Mouse (Mus musculus) limb, embryonic 11.5 days (tissue): Measurements from ENCODE around the gene Nom1. TPM values are rescaled to one million over a fixed set of nuclear protein-coding genes. Genes with fewer than 3 reads are reported as not detected.
A peak's percentile ranks its signal among the peaks of the same experiment; 100 is the strongest.

Source experiments
- ATAC-seq: fragments of 200-750 bp; cut with Nextera tagmentation; 2 replicates; pipeline ENCODE4 v1.8.0; 2017; ENCODE audit warnings: low read depth; ENCODE audit not compliant: insufficient number of reproducible peaks, low FRiP score, low TSS enrichment
- DNase-seq: peaks from one replicate; pipeline ENCODE4 v3.0.0-alpha.2; 2015; ENCODE audit warnings: low spot score
- H3K27ac ChIP-seq: fragments of 300-500 bp; sonication (generic); replicated peaks from 2 replicates; pipeline ENCODE4 v1.5.1; 2014; ENCODE audit warnings: low read depth, mild to moderate bottlenecking, low read length
- H3K27me3 ChIP-seq: fragments of 300-500 bp; sonication (generic); 2 replicates; pipeline ENCODE4 v1.6.1; 2014; ENCODE audit warnings: mild to moderate bottlenecking, low read length, mixed read lengths; ENCODE audit not compliant: control insufficient read depth, insufficient read depth
- H3K36me3 ChIP-seq: fragments of 300-500 bp; sonication (generic); 2 replicates; pipeline ENCODE4 v1.6.1; 2014; ENCODE audit warnings: mild to moderate bottlenecking, low read length, moderate library complexity, mixed read lengths; ENCODE audit not compliant: control insufficient read depth, insufficient read depth
- H3K4me1 ChIP-seq: fragments of 300-500 bp; sonication (generic); 2 replicates; pipeline ENCODE4 v1.6.1; 2014; ENCODE audit warnings: low read length, mixed read lengths; ENCODE audit not compliant: control insufficient read depth, insufficient read depth
- H3K4me2 ChIP-seq: fragments of 300-500 bp; sonication (generic); 2 replicates; pipeline ENCODE4 v1.6.1; 2014; ENCODE audit warnings: low read depth, mild to moderate bottlenecking, moderate library complexity; ENCODE audit not compliant: severe bottlenecking
- H3K4me3 ChIP-seq: fragments of 300-500 bp; sonication (generic); 2 replicates; pipeline ENCODE4 v1.5.1; 2014; ENCODE audit warnings: low read depth, low read length
- H3K9ac ChIP-seq: fragments of 300-500 bp; sonication (generic); 2 replicates; pipeline ENCODE4 v1.6.1; 2014; ENCODE audit warnings: mild to moderate bottlenecking, low read length
- H3K9me3 ChIP-seq: fragments of 300-500 bp; sonication (generic); 2 replicates; pipeline ENCODE4 v1.6.1; 2016; ENCODE audit warnings: low read length; ENCODE audit not compliant: control insufficient read depth
- WGBS: fragments of 180-500 bp; shearing (Covaris S2); extraction: QIAGEN DNeasy Blood & Tissue Kit; methylation state at CpG from one replicate; pipeline ENCODE4 v1.1.7; 2014; 5-methylcytosine and 5-hydroxymethylcytosine counted together
- polyA plus RNA-seq: library from polyadenylated mRNA; unstranded; fragments of >200 nt; fragmentation: Nextera tagmentation; extraction: Ambion mirVana; gene quantifications from 2 replicates; pipeline ENCODE4 v1.2.1, GENCODE M21; 2014

Gene Nom1
- polyA plus RNA-seq, 1 experiment from 2014 or later, result 24.4 TPM

DNA sequence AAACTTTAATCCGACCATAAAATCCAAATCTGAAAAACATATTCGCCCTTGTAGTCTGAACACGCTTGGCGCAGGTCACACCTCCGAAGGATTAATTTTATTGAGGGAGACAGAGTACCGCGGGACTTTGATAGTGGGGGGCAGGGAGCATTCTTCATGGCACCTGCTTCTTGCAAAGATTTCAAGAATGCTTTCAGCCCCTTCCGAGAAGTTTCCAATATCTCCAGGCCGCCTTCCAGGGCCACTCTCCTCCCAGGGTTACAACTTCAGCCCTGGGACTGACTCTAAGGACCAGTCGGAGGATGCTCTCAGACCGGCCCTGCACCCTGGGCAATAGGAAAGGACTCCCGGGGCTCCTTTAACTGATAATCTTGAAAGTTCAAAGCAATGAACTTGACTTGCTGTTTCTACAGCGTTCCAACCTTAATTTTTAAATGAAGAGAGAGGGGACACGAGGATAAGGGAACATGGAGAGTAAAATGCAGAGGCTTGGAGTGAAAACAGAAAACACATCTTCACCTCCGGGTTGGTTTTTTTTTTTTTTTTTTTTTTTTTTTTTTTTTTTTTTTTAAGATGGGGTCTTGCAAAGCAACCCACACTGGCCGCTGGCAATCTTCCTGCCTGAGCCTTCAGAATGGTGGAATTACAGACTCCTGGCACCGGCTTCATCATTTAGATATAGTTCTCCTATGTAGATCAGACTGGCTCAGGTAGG, 34.0 kb downstream of the Nom1 start:
- Histone ChIP-seq H3K9ac (no peak overlapping the region), H3K27me3 (peaks cover 67% of the 10 kb centered on the region), H3K9me3 (peaks cover 3% of the 10 kb centered on the region; the same call in 1 of the 2 replicates), H3K4me2 (peak overlapping the region; percentile 66), H3K4me3 (peak overlapping the region; percentile 24; the same call in 1 of the 2 replicates), H3K36me3 (no peaks in the 10 kb centered on the region), H3K27ac (no peak overlapping the region), H3K4me1 (peaks cover 25% of the 10 kb centered on the region)
- ATAC-seq (no peak), DNase-seq (peak; percentile 64)
- 1% methylated on average over 17 of the region's 17 CpGs for WGBS

DNA sequence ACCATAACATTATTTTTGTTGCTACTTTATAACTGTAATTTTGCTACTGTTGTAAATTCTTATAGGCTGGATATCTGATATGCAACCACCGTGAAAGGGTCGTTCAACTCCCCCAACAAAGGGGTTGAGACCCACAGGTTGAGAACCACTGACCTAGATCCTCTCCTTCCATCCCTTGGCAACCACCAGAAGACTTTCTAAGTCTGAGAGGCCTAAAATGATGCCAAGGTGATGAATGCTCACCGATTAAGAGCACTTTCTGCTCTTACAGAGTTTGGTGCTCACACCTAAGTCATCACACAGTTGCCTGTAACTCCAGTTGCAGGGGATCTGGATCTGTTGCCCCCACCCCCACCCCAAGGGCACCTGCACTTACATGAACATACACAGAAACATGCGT, 35.0 kb downstream of the Nom1 start:
- H3K4me2 ChIP-seq, result no peak overlapping the region
- H3K27me3 ChIP-seq, result peaks cover 77% of the 10 kb centered on the region
- ATAC-seq (no peak), DNase-seq (peak; percentile 31)
- H3K36me3 ChIP-seq, result no peaks in the 10 kb centered on the region
- H3K27ac ChIP-seq, result no peak overlapping the region
- H3K4me3 ChIP-seq, result no peak overlapping the region
- H3K9me3 ChIP-seq, result peaks cover 3% of the 10 kb centered on the region; the same call in 1 of the 2 replicates
- peaks cover 25% of the 10 kb centered on the region for H3K4me1 ChIP-seq
- no peak overlapping the region for H3K9ac ChIP-seq
- WGBS, result 3% methylated on average over 4 of the region's 4 CpGs

DNA sequence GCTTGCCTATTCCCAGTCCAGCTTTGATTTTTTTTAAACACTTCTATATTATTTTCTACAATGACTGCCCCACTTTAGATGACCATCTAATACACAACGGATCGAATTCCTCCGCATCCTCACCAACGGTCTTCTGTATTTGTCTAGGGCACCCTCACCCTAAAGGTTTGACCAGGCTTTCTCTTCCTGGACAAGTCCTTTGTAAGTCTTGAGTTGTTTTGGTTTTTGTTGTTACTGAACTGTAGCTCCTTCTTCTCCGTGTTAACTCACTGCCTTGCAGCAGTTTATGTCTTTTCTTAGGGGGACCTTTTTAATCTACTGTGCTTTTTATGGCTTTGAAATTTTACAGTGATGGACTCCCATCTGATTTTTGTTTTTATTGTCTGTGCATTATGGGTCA, 35.8 kb downstream of the Nom1 start:
- no peak for DNase-seq
- Histone ChIP-seq H3K4me1 (peaks cover 25% of the 10 kb centered on the region), H3K36me3 (no peaks in the 10 kb centered on the region), H3K4me3 (no peak overlapping the region), H3K9me3 (peaks cover 3% of the 10 kb centered on the region; the same call in 1 of the 2 replicates), H3K4me2 (no peak overlapping the region), H3K27me3 (peaks cover 84% of the 10 kb centered on the region), H3K9ac (no peak overlapping the region), H3K27ac (no peak overlapping the region)
- ATAC-seq, result no peak
- 14% methylated on average over 5 of the region's 5 CpGs for WGBS

DNA sequence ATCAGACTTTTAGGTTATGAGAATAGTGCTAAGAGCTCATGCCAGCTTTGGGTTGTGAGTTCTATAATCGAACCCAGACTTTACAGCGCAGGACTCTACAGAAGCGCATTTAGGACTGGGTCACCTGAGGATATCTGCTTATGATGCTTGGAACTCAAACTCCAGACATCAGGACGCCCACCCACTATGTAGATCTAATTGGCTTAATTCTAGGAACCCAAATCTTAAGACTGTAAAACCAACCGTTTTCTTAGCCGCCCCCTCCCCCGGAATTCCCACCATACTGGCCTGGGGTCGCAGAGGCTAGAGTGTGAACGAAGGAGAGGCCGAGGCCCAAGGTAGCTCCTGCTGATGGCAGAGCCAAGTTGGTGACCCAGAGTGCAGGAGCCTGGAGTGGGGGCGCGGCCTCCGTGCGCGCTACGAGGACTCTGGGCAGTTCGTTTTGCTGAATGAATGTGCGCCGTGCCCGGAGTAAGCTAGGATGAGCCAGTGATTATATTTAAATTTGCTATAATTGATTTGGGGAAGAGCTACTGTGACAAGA, 36.5 kb downstream of the Nom1 start:
- H3K9me3 ChIP-seq, result peaks cover 3% of the 10 kb centered on the region; the same call in 1 of the 2 replicates
- peaks cover 25% of the 10 kb centered on the region for H3K4me1 ChIP-seq
- no peak overlapping the region for H3K9ac ChIP-seq
- ATAC-seq, result no peak
- no peak overlapping the region for H3K4me3 ChIP-seq
- H3K4me2 ChIP-seq, result no peak overlapping the region
- H3K36me3 ChIP-seq, result no peaks in the 10 kb centered on the region
- peak; percentile 52 for DNase-seq
- no peak overlapping the region for H3K27ac ChIP-seq
- peaks cover 91% of the 10 kb centered on the region for H3K27me3 ChIP-seq
- under 1% methylated on average over 20 of the region's 20 CpGs for WGBS

DNA sequence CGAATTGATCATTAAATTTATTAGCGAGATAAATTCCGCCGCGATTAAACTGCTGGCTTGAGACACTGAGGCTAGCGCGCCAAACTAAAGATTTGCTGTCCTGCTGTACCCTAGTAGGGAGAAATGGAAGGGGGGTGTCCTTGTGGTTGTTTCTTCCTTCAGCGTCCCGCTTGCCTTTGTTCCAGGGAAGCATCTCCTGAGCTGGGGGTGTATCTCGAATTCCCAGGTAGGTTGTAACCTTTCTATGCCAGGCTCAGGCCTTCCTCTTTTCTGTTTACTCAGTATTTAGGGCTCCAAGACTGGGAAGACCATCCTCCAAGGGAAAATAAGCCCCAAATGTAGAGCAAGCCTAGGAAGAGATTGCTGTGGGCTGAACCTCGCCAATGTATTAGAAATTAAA, 36.9 kb downstream of the Nom1 start:
- Histone ChIP-seq H3K9ac (no peak overlapping the region), H3K27me3 (peaks cover 92% of the 10 kb centered on the region), H3K4me3 (no peak overlapping the region), H3K27ac (no peak overlapping the region), H3K4me1 (peaks cover 25% of the 10 kb centered on the region), H3K4me2 (no peak overlapping the region), H3K36me3 (no peaks in the 10 kb centered on the region), H3K9me3 (peaks cover 3% of the 10 kb centered on the region; the same call in 1 of the 2 replicates)
- DNase-seq, result peak; percentile 36
- WGBS, result 2% methylated on average over 11 of the region's 11 CpGs
- no peak for ATAC-seq

DNA sequence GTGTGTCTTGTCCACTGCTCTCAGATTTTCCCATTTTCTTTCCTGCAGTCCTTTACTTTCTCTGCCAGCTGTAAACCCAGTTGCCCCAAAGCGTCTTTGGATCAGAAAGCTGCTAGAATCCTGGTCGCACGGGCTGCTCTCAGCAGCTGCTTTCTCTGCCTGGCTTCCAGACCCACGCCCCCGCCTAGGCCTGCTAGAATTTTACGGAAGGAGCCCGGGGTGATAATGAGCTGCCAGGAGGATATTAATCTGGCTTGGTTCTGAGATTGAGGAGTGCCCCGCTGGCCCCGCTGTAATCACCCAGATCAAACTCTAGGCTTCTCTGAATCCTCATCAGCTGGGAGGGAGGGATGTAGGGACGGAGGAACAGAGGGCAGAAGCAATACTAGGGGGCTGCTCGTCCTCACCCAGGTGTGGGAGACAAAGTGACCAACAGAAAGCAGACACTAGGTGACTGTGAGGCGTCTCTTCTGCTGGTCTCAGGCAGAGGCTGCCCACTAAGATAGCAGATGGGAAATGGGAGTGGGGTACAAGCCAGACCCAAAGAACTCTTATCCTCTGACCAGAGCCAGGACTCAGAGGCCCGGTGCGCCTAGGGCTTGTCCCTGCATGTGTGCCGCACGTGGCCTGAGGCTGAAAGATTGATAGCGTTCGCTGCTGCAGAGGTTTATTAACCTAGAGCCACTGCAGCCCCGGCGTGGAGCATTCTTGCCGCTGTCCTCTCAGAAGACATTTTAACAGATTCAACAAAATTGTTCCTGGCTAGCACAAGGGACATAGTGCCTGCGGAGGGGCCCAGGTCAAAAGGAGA, 37.6 kb downstream of the Nom1 start:
- WGBS, result under 1% methylated on average over 22 of the region's 22 CpGs
- H3K27me3 ChIP-seq, result peaks cover 92% of the 10 kb centered on the region
- peak; percentile 76 for DNase-seq

DNA sequence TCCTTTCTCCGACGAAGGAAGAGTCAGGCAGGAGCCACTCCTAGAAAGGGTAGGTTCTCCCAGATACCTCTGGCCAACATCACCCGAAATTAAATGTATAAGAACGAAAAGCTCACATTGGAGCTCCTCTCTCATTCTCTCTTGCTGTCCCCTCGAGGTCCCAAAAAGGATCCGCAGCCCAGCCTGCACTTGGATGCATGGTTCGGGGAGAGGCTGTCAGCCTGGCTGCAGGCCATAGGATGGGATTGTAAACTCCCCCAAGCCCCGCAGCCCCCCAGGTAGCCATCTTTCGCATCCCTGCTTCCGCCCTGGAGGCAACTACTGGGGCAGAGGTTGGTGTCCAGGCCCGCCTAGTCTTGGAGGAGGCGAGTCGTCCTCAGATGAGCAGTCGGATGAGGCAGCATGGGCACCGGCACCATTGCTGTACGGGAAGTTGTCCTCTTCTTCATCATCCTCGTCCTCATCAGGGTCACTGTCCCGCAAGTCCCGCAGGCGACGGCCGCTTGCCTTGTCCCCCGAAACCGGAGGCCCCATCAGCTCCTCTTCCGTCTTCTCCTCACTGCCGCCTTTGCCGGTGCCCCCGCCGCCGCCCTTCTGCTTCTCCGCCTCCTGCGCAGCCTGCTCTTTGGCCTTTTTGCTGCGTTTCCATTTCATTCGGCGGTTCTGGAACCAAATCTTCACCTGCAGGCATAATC, 39.2 kb downstream of the Nom1 start:
- ATAC-seq (no peak), DNase-seq (no peak)
- Histone ChIP-seq H3K27me3 (peaks cover 96% of the 10 kb centered on the region), H3K4me3 (no peak overlapping the region), H3K4me1 (peaks cover 21% of the 10 kb centered on the region), H3K4me2 (no peak overlapping the region), H3K36me3 (no peaks in the 10 kb centered on the region), H3K27ac (no peak overlapping the region), H3K9ac (no peak overlapping the region), H3K9me3 (no peaks in the 10 kb centered on the region)
- 2% methylated on average over 35 of the region's 35 CpGs for WGBS

More for the DNA sequence above, 37.6 kb downstream of the Nom1 start:
- peaks cover 3% of the 10 kb centered on the region; the same call in 1 of the 2 replicates for H3K9me3 ChIP-seq
- H3K4me2 ChIP-seq, result peak overlapping the region; percentile 17
- H3K4me1 ChIP-seq, result peaks cover 25% of the 10 kb centered on the region
- H3K9ac ChIP-seq, result no peak overlapping the region
- no peaks in the 10 kb centered on the region for H3K36me3 ChIP-seq
- H3K4me3 ChIP-seq, result no peak overlapping the region
- no peak for ATAC-seq
- no peak overlapping the region for H3K27ac ChIP-seq
